Mouse (Mus musculus): ENCODE data around the gene Plagl2.

Gene Plagl2

DNA sequence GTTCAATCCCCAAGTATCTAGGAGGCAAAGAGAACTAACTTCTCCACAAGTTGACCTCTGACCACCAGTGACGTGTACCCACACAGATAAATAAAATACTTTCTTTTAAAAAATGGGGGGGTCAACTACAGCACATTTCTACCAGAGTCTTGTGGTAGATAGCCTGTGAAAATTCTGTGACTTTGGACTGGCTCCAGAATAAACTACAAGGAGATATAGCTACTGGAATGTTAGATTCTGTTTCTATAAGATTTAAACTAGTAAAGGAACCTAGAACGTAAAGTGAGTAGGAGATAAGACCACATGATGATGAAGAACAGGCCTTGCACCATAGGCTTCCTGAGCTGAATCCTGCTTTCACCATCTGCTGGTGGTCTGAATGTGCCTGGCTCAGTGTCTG is 53.4 kb downstream of the Plagl2 start:
- DNase-seq: no peak

DNA sequence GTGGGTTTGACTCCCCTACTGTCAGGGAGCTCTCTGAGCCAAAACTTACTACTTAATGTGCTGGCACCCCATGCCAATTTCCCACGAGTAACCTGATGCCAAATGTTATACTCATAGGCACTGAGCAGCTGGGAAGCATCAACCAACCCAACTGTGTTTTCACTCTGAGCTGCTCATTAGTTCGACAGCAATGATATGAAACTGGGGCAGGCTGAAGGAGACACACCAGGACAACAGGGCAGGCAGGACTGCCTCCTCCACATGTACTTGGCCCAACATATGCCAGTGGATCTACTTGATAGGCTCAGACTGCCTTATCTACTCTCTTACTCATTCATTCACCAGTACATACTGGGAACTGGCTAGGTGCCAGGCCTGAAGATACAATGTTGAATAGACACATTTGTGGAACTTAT is 55.0 kb downstream of the Plagl2 start:
- DNase-seq: no peak

DNA sequence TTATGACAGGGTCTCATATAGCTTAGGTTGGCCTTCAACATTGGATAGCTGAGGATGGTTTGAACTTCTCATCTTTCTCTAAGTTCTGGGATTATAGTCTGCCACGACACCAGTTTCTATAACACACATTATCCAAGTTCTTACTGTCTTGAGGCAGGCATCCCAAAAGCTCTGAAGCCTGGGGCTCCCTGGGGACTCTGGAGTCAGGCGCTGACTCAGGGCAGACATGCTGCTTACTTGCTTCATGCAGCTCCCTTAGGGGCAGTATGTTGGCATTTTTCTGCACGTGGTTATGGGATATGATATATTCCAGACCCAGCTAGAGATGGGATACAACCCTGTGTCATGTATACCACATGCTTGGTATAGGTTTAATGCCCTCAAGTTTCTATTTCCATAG is 61.3 kb downstream of the Plagl2 start:
- no peak for DNase-seq

DNA sequence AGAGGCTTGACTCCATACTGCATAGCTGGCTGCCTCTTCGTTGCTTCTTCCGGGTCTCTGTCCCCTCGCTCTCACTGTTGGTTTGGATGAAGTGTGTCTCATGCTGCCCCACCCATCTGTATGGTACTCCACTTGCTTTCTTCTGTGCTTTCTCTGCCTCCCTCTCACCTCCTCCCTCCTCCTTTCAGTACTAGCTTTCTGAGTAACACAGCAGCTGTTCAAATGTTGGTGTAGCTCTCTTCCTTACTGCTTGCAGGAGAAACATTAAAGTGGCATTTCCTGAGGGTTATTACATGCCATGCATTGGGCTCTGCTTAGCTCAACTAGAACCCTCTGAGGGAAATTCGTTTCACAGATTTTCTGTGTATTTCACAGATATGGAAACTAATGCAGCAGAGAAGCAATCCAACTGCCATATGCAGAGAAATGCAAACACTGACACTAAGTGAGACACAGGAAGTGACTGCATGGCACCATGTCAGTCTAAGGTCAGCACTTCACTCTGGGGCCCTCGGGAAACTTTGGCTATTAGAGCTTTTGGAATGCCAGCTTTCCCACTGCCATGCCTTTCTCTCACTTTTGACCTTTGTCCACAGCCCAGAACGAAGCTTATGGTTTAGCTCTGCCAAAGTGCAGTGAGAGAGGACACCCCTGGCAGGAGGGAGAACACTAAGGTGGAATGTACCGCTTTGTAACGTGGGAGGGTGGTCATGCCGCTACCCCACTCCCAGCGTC is 61.9 kb downstream of the Plagl2 start:
- no peak for DNase-seq

All from spleen, adult 18-20 months (tissue).